Mouse (Mus musculus) CH12.LX (cell line): Measurements from ENCODE around the gene Eif3a. TPM values are rescaled to one million over a fixed set of nuclear protein-coding genes. Genes with fewer than 3 reads are reported as not detected.
A peak's percentile ranks its signal among the peaks of the same experiment; 100 is the strongest.

Experiments used
- DNase-seq: peaks from one replicate; pipeline ENCODE4 v3.0.0-alpha.2; 2013; ENCODE audit errors: extremely low read depth
- H3K27ac ChIP-seq: 2 replicates; pipeline ENCODE4 v1.5.1; 2012; ENCODE audit warnings: low read depth, mild to moderate bottlenecking, control low read depth, moderate library complexity; ENCODE audit not compliant: insufficient read depth
- H3K27me3 ChIP-seq: replicated peaks from 2 replicates; pipeline ENCODE3; 2012; ENCODE audit warnings: inconsistent platforms
- H3K36me3 ChIP-seq, 2 experiments: replicated peaks in 1 of 2; 2 replicates each; pipeline versions ENCODE3 to v1.6.1; 2012; ENCODE audit warnings: inconsistent platforms in 1 of 2, low read length in 1 of 2, mild to moderate bottlenecking in 1 of 2, mixed read lengths in 1 of 2, moderate library complexity in 1 of 2; ENCODE audit not compliant: control insufficient read depth in 1 of 2, insufficient read depth in 1 of 2
- H3K4me1 ChIP-seq, 2 experiments: 2 replicates each; pipeline ENCODE4 v1.6.1; 2012; ENCODE audit warnings: inconsistent platforms in 1 of 2, moderate library complexity in 1 of 2; ENCODE audit not compliant: insufficient read depth in 2 of 2, control insufficient read depth in 1 of 2
- H3K4me2 ChIP-seq: 2 replicates; pipeline ENCODE4 v1.6.1; 2012; ENCODE audit warnings: low read depth, mild to moderate bottlenecking, control low read depth; ENCODE audit not compliant: poor library complexity, insufficient read depth, severe bottlenecking
- H3K4me3 ChIP-seq, 3 experiments: fragments of 150-350 bp in 1 of 3; sonication (generic) in 1 of 3; replicated peaks in 1 of 3; 2 replicates each; pipeline versions ENCODE3 to v1.5.1; 2011 to 2012; ENCODE audit warnings: low read depth in 2 of 3, low read length in 2 of 3, mild to moderate bottlenecking in 2 of 3, moderate library complexity in 2 of 3, control low read depth in 1 of 3, improper control_type of control experiment in 1 of 3, inconsistent platforms in 1 of 3, mixed read lengths in 1 of 3; ENCODE audit not compliant: poor library complexity in 1 of 3
- H3K79me2 ChIP-seq: replicated peaks from 2 replicates; pipeline ENCODE4 v1.6.1; 2012; ENCODE audit warnings: mild to moderate bottlenecking, moderate library complexity; ENCODE audit not compliant: control insufficient read depth, poor library complexity, insufficient read depth, severe bottlenecking; ENCODE audit errors: extremely low read depth
- H3K9ac ChIP-seq: 2 replicates; pipeline ENCODE4 v1.6.1; 2012; ENCODE audit warnings: low read depth, mild to moderate bottlenecking, control low read depth, moderate library complexity; ENCODE audit not compliant: insufficient read depth
- H3K9me3 ChIP-seq: replicated peaks from 2 replicates; pipeline ENCODE3; 2012; ENCODE audit warnings: low read length, inconsistent platforms, mixed read lengths
- CHD1 ChIP-seq: IDR thresholded peaks from 2 replicates; pipeline ENCODE4 v1.6.1; 2012; ENCODE audit warnings: low read depth, low read length, improper control_type of control experiment, inconsistent platforms
- CTCF ChIP-seq, 2 experiments: IDR thresholded peaks in 1 of 2; conservative IDR thresholded peaks in 1 of 2; 2 replicates each; pipeline ENCODE4 v1.5.1; 2011 to 2012; ENCODE audit warnings: low read depth in 2 of 2, low read length in 2 of 2, improper control_type of control experiment in 1 of 2, inconsistent platforms in 1 of 2, mild to moderate bottlenecking in 1 of 2, moderate library complexity in 1 of 2
- ELF1 ChIP-seq: IDR thresholded peaks from 2 replicates; pipeline ENCODE4 v1.6.1; 2014; ENCODE audit warnings: low read depth, mild to moderate bottlenecking, inconsistent platforms, low read length, improper control_type of control experiment
- ETS1 ChIP-seq: conservative IDR thresholded peaks from 2 replicates; pipeline ENCODE4 v1.6.1; 2012; ENCODE audit warnings: low read depth, mild to moderate bottlenecking, inconsistent platforms, low read length, improper control_type of control experiment, moderate library complexity
- JUN ChIP-seq: IDR thresholded peaks from 2 replicates; pipeline ENCODE4 v1.6.1; 2011; ENCODE audit warnings: low read depth, mild to moderate bottlenecking, low read length, improper control_type of control experiment, moderate library complexity; ENCODE audit not compliant: insufficient read depth
- JUND ChIP-seq: conservative IDR thresholded peaks from 2 replicates; pipeline ENCODE4 v1.6.1; 2011; ENCODE audit warnings: low read depth, low read length, improper control_type of control experiment
- MAFK ChIP-seq: IDR thresholded peaks from 2 replicates; pipeline ENCODE4 v1.6.1; 2011; ENCODE audit warnings: low read length, improper control_type of control experiment; ENCODE audit not compliant: insufficient replicate concordance
- MEF2A ChIP-seq: IDR thresholded peaks from 2 replicates; pipeline ENCODE4 v1.6.1; 2014; ENCODE audit warnings: low read depth, mild to moderate bottlenecking, inconsistent platforms, low read length, improper control_type of control experiment, borderline replicate concordance
- MXI1 ChIP-seq: IDR thresholded peaks from 2 replicates; pipeline ENCODE4 v1.6.1; 2011; ENCODE audit warnings: mild to moderate bottlenecking, low read depth, low read length, improper control_type of control experiment
- NELFE ChIP-seq: IDR thresholded peaks from 2 replicates; pipeline ENCODE4 v1.6.1; 2011; ENCODE audit warnings: low read depth, low read length, improper control_type of control experiment
- NRF1 ChIP-seq: IDR thresholded peaks from 2 replicates; pipeline ENCODE4 v1.6.1; 2014; ENCODE audit warnings: low read depth, mild to moderate bottlenecking, inconsistent platforms, low read length, improper control_type of control experiment, moderate library complexity
- POLR2AphosphoS2 ChIP-seq: IDR thresholded peaks from 2 replicates; pipeline ENCODE4 v1.6.1; 2011; ENCODE audit warnings: low read depth, low read length, improper control_type of control experiment
- RAD21 ChIP-seq: IDR thresholded peaks from 2 replicates; pipeline ENCODE4 v1.6.1; 2011; ENCODE audit warnings: low read depth, mild to moderate bottlenecking, low read length, improper control_type of control experiment, moderate library complexity
- SMC3 ChIP-seq: IDR thresholded peaks from 2 replicates; pipeline ENCODE4 v1.6.1; 2011; ENCODE audit warnings: low read depth, low read length, improper control_type of control experiment
- TCF12 ChIP-seq: IDR thresholded peaks from 2 replicates; pipeline ENCODE4 v1.6.1; 2014; ENCODE audit warnings: low read depth, mild to moderate bottlenecking, inconsistent platforms, low read length, improper control_type of control experiment
- ZC3H11A ChIP-seq: IDR thresholded peaks from 2 replicates; pipeline ENCODE4 v1.6.1; 2012; ENCODE audit warnings: low read depth, mild to moderate bottlenecking, inconsistent platforms, low read length, improper control_type of control experiment
- ZKSCAN1 ChIP-seq: IDR thresholded peaks from 2 replicates; pipeline ENCODE4 v1.6.1; 2012; ENCODE audit warnings: low read depth, inconsistent platforms, low read length, improper control_type of control experiment, borderline replicate concordance
- ZMIZ1 ChIP-seq: IDR thresholded peaks from 2 replicates; pipeline ENCODE4 v1.6.1; 2012; ENCODE audit warnings: low read depth, mild to moderate bottlenecking, inconsistent platforms, low read length, improper control_type of control experiment
- ZNF384 ChIP-seq: IDR thresholded peaks from 2 replicates; pipeline ENCODE4 v1.6.1; 2012; ENCODE audit warnings: low read depth, low read length, improper control_type of control experiment, inconsistent platforms
- dilution Hi-C: fragments of 300-500 bp; cut with MboI; formaldehyde crosslinking; loops from 2 replicates; pipeline ENCODE4 v1.14.3; 2020; ENCODE audit warnings: low sequenced_read_pairs; ENCODE audit not compliant: extremely low pct_unique_long_range_greater_than_20kb, extremely low pct_ligation_motif_present
- in situ Hi-C: fragments of 300-500 bp; cut with MboI; formaldehyde crosslinking; loops from 3 replicates; pipeline ENCODE4 v1.14.3; 2019; ENCODE audit warnings: low sequenced_read_pairs, low pct_ligation_motif_present, low pct_unique_long_range_greater_than_20kb, mixed read lengths
- polyA plus RNA-seq: library from polyadenylated mRNA; unstranded; fragments of >175 nt; gene quantifications from 2 replicates; pipeline ENCODE4 v1.2.1, GENCODE M21; 2012; ENCODE audit warnings: low read depth; ENCODE audit not compliant: insufficient read length
- total RNA-seq, 2 experiments: library from RNA; depleted of rRNA; stranded (reverse); fragments of 300-350 nt in 1 of 2; fragments of >200 nt in 1 of 2; gene quantifications; 2 replicates each; pipeline ENCODE4 v1.2.3; 2012 to 2014

Gene Eif3a
- total and polyA plus RNA-seq, 3 experiments: 128 to 372 (median 213) TPM

DNA sequence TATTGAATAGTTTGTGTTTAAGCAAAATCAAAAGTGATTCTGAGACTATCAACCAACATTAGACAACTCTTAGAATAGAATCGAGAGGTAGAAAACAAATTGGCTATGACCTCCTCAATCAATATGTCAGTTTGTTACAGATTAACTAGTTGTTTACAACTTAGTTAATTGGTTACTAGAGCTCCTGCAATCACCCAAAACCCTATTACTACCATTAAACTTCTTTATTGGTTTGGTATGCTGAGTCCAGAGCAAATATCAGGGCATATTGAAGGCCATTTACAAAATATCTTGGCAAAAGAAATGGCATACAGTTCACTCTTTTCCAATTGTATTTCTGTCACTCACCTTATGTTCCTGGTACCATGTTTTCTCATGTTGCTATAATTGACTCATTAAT is 42.7 kb downstream of the Eif3a start:
- H3K36me3 ChIP-seq: no peaks in the 10 kb centered on the region
- no peak for TF ChIP-seq ELF1
- TF ChIP-seq NELFE: no peak
- no peak for TF ChIP-seq POLR2AphosphoS2
- TF ChIP-seq NRF1: no peak
- no peak for TF ChIP-seq MEF2A
- no peak for TF ChIP-seq JUND
- no peak for TF ChIP-seq MAFK
- TF ChIP-seq ZNF384: no peak
- no peak for TF ChIP-seq JUN
- H3K27me3 ChIP-seq: no peaks in the 10 kb centered on the region
- no peak overlapping the region for H3K4me3 ChIP-seq
- no peak overlapping the region for H3K9ac ChIP-seq
- H3K79me2 ChIP-seq: no peaks in the 10 kb centered on the region
- no peak overlapping the region for H3K4me2 ChIP-seq
- DNase-seq: no peak
- H3K27ac ChIP-seq: no peak overlapping the region
- no peaks in the 10 kb centered on the region for H3K4me1 ChIP-seq
- no peaks in the 10 kb centered on the region for H3K9me3 ChIP-seq
- in situ Hi-C loops (no loop called here), dilution Hi-C loops (no loop called here)

DNA sequence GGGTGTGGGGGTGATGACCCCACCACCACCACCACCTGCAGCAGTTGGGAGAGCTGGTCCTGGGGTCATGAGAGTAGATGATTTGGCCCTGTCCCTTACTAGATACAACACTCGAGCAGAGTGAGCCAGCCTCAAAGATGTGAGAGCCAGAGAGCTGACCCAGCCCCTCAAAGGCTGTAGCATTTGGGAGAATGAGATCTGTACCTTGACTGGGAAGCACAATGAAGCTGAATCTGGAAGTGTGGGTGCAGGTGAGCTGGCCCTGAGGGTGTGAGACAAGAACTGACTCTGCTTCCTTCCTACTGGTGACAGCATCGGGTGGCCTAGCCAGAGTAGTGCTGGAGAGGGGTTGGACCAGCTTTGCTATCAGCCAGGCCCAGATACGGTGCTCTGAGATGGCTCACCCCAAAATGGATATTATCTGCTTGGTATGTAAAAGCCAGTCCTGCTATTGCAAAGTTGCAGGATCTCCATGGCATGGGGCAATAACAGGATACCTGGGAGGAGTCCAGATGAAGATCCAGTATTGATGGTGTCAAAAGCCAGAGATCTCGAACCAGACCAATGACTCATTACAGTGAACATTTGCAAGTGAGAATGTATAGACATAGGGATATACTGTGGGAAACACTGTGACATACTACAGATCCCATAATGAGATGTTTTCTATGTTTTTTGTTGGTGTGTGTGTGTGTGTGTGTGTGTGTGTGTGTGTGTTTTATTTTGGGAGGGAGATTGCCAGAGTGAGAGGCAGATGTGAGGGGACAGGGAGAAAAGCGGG is 46.5 kb downstream of the Eif3a start:
- H3K27me3 ChIP-seq: no peaks in the 10 kb centered on the region
- no peak for TF ChIP-seq CHD1
- TF ChIP-seq SMC3: no peak
- TF ChIP-seq POLR2AphosphoS2: no peak
- no peak for TF ChIP-seq MAFK
- TF ChIP-seq NELFE: no peak
- no peak for TF ChIP-seq NRF1
- TF ChIP-seq MXI1: no peak
- no peak for TF ChIP-seq ZC3H11A
- TF ChIP-seq, all 38 proteins: peak for 0
- in situ Hi-C loops: no loop called here
- no peak for DNase-seq
- H3K9me3 ChIP-seq: no peaks in the 10 kb centered on the region
- no peak overlapping the region for H3K27ac ChIP-seq
- no peak overlapping the region for H3K4me2 ChIP-seq
- no peaks in the 10 kb centered on the region for H3K79me2 ChIP-seq
- dilution Hi-C loops: no loop called here
- H3K4me1 ChIP-seq: no peaks in the 10 kb centered on the region
- H3K36me3 ChIP-seq: no peaks in the 10 kb centered on the region
- H3K4me3 ChIP-seq: no peak overlapping the region
- H3K9ac ChIP-seq: no peak overlapping the region

DNA sequence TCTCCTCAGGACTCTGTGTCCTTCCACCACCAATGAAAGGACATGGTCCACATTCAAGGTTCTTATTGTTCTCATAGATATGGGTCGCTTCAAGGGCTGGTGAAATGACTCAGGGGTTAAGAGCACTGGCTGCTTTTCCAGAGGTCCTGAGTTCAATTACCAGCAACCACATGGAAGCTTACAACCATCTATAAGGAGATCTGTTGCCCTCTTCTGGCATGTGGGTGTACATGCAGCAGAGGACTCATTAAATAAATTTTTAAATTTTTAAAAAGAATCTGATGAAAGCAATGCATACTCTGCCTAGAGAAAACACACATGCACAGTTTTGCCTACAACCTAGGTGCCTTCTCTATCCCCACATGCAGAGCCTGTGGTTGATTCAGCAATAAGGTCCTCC is 49.9 kb downstream of the Eif3a start:
- TF ChIP-seq MEF2A (no peak), NELFE (no peak), ETS1 (no peak), CTCF (conservative IDR thresholded peaks at IDR 0.05 in 1 of 2, IDR thresholded peaks at IDR 0.05 in 1 of 2; ENCODE audit: low read depth in 2 of 2, low read length in 2 of 2) (peak; percentile 9 to 41; a peak in 2 of 4 replicates), TCF12 (no peak), RAD21 (peak; percentile 43), SMC3 (peak; percentile 23), ZKSCAN1 (no peak), ZMIZ1 (no peak)
- Histone ChIP-seq H3K4me1 (no peaks in the 10 kb centered on the region), H3K79me2 (no peaks in the 10 kb centered on the region), H3K36me3 (no peaks in the 10 kb centered on the region), H3K4me3 (no peak overlapping the region), H3K27ac (no peak overlapping the region), H3K9me3 (no peaks in the 10 kb centered on the region), H3K4me2 (no peak overlapping the region), H3K9ac (no peak overlapping the region), H3K27me3 (no peaks in the 10 kb centered on the region)
- in situ Hi-C loops: no loop called here
- DNase-seq: no peak
- dilution Hi-C loops: no loop called here
